Mouse (Mus musculus) urinary bladder, postnatal 36 days (tissue): ENCODE measurements around the gene Tns1.

Experiments used
- DNase-seq, 2 experiments: peaks; one replicate each; pipeline ENCODE4 v3.0.0; 2022; ENCODE audit warnings: low spot score in 2 of 2, mixed read lengths in 1 of 2

The Tns1 gene

DNA sequence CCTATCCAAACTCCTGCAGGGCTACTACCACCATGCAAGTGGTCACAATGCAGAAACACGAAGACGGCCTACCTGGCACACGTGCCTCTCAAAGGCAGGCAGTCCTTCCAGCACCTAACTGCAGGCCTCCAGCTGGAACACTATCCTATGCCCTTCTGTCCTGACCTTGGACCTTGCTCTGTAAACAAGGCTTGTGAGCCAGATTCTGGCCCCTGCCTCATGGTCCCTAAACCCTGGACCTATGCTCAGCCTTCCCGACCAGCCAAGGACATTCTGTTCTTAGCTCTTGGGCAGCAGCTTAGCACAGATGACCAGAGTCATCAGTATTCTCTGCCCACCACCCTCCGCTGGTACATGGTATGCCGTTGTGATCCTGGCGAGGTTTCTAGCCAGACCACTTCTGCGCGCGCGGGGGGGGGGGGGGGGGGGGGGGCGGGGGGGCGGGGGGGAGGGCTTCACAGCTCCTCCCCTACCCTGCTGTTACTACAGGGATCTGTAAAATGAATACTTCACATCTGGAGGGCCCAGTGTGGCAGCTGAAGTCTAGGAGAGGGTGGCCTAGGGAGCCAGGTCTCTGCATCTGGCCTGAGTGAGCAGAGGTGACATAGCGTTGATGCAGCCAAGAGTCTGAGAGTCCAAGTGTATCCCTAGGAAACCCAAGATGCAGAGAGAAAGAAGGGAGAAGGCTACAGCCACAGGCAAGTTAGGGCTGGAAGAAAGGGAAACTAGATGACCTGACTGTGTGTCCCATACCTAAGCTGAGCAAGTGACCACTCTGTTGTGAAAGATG is 109.5 kb downstream of the Tns1 start:
- peak in 1 of 2 experiments; percentile 59 for DNase-seq

DNA sequence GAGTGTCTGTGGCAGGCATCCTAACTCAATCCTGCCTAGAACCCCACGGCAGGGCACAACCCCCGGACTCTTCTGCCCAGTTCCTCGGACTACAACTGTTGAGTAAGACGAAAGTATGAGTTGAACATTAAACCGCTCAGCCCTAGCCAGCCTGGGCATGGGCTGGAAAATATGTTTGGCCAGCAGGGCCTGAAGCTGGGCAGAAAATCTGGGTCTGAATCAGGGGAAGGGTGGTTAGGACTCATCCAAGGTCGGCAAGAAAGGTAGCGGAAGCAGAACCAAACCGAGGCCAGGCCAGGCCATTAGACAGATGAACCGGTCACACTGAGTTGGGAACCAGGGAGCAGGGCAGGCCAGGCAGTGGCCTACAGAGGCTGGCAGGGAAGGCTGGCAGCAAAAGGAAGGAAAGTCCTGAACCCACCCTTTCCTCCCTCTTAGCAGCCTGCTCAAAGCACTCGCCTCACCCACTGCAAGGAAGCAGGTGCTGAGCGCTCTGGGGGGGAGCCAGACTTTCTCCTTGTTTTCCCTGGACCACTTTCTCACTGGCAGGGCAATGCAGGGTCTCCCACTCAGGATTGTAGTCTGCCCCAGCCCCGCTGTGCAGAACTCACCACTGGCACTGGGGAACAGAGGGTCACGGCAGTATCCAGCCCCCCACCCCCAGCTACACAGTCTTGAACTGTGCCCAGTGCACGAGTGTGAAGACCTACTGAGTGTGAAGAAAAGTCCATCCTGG is 110.8 kb downstream of the Tns1 start:
- DNase-seq = no peak

- DNase-seq = no peak
Measured at GRCm38 (mm10) chr1:74012706-74013105, 111.5 kb downstream of the Tns1 start.

DNA sequence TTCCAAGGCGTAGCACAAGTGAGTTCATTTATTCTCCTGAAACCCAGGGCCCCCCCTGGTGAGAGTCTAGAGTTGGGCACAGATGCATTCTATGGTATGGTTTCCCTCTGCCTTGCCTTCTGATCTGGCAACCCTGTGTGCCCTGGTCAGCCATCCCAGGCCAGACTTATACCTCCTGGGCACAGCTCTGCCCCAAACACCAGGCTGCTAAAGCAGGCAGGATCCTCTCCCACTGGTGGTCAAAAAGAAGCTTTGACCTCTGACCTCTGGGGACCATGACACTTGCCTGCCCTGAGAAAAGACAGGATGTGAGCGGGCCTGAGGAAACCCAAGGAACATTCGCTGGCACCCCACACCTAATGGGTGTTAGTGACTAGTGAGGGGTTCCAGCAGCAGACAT is 114.8 kb downstream of the Tns1 start:
- DNase-seq = no peak

GRCm38 (mm10) chr1:74008966-74009365 is 115.3 kb downstream of the Tns1 start:
- DNase-seq = no peak

DNA sequence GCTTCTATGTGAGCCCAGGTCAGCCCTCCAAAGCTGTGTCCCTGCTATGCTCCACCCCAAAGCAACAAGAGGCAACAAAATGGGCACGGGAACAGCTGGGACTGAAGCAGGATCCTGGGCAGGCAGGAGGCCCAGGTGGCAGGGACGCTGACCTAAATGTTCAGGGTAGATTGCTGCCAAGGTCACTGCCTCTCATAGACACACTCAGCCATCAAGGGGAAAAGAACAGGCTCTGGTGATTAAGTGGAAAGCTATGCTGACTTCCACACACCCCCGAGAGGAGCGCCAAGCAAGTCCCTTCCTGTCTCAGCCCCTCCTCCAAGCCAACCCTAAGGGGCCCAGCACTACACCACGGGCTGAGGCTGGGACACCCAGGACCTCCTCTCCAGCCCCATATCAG is 115.8 kb downstream of the Tns1 start:
- DNase-seq = peak in 1 of 2 experiments; percentile 75

DNA sequence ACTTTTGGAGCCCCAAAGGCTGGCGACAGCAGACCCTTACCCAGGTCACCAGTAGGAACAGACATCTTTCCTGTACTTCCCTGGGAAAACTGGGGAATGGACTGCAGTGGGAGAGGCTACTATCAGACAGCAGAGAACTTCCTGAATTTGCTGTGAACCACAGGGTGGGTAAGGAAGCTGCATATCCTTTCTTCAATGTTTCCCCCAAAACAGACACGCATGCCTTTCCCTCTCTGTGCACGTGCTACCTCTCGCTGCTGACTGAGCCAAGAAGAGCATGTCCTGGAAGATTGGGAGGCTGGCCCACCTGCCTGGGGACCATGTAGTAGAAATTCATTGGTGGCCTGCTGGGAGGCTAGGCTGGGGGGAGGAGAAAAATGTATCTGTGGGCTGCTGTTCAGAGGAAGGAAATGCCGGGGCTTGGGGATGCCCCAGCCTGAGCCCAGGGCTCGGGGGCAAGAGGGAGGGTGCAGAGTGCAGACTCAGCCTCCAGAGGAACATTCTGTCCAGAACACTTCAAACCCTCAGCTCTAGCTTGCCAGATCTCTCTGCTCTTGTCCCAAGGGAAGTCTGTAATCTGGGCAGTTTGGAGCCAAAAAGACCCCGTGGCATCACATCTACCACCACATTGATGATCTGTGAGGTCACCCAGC is 116.7 kb downstream of the Tns1 start:
- peak in 1 of 2 experiments; percentile 51 for DNase-seq

- peak in 1 of 2 experiments; percentile 65 for DNase-seq
Measured at GRCm38 (mm10) chr1:74005020-74005419, 119.2 kb downstream of the Tns1 start.

DNA sequence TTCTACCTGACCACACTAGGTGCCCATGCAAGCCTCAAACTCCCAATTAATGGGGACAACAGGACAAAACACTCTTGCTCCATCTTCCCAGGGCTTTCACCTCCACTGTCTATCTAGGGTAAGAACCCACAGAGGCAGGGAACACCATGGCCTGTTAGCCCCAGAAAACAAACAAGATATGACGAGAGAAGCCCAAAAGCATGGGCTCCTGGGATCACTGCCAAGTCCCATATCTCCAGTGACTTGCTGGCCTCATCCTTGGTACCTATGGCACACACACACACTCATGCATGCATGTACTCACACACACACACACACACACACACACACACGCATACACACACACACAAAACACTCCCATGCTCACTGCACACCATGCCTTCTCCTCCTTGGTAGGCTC is 120.5 kb downstream of the Tns1 start:
- DNase-seq = no peak

DNA sequence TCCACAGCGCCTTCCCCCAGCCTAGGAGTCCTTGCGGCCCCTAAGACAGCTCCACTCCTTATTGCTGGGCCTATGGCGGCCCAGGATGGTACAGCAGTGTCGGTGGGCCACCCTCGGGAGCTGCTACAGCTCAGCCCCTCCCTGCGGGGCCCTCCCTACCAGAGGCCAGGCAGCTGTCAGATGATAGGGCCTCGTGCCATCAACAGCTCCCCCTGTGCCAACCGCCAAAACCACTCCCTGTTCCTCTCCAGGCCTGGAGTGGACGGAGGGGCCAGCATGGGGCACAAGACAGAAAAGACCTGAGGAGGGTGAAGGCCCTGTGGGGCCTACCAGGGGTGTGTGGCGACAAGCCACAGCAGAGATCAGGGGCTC is 122.8 kb downstream of the Tns1 start:
- peak in 1 of 2 experiments; percentile 47 for DNase-seq

DNA sequence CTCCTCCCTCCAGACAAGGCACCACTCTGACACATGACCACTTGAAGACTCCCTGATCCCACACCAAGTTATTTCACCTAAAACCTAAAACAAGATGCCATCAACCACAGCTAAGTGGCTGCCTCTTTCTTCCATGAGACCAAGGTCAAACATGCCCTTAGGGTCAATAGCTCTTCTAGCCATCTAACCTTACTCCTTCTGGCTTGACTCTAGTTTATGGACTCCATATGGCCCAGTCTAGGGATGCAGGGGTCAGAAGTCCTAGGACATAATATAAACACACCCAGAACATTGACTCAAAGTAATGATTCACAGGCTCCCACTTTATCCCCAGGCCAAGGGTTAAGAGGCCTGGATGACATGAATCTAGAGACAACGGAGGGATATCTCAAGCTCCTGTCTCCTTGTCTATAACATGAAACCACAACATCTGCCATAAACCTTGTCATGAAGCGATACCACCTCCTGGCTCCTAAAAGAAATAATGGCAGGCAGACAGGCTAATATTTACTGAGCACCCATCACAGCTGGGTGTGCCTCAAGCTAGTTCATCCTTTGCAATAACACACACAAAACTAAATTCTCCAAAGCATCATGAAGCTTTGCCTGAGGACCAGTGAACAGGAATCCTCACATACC is 123.3 kb downstream of the Tns1 start:
- no peak for DNase-seq

- no peak for DNase-seq
Measured at GRCm38 (mm10) chr1:74000191-74000651, 124.0 kb downstream of the Tns1 start.

GRCm38 (mm10) chr1:73999533-73999932 is 124.7 kb downstream of the Tns1 start:
- no peak for DNase-seq

DNA sequence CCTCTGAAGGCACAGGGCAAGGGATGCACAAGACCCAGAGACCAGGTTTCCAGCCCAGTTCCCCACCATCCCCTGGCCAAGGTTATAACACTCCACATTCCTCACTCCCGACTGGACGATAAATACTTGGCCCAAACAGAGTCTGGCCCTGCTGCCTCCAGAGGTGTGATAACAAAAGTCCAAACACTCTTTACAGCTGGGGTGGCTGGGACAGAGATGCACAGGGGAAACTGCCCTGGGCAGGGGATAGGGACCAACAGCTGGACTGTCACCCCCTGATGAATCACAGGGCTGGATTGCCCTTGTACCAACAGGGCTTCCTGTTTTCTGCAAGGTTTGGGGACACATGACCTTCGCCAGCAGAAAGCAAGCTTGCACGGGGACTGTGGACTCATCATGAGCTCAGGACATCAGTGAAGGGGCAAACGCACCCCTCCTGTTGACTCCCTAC is 125.3 kb downstream of the Tns1 start:
- DNase-seq = no peak

DNA sequence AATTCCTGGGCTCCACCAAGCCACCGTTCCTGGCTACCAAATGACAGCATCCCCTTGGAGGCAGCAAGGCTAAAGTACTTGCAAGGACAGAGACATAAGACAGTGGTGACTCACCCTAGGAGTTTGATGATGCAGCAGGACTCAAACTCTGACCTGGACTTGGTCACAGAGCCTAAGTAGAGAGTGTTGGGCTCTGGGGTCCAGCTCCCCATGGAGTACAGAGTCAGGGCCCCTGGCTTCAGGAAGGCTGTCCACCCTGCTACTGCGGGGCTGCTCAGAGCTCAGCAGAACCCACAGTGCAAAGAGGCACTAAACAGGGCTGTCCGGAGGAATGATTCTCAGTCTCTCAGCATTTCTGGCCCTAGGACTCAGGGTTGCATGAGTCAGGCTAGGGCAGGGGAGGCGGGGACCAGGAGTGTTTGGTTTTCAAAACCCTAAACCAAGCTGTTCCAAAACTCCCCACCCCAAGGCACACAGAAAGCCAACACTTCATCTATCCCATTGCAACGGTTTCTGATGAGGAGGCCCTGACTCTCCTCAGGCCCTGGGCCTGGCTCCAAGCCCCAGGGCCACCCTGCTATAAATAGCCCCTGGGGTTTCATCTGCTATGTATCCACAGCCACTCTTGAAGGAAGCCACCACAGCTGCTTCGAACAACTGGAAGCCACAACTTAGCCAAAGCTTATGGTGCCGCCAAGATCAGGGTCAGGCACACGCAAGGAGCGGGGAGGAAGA is 126.0 kb downstream of the Tns1 start:
- DNase-seq = peak in 1 of 2 experiments; percentile 70

DNA sequence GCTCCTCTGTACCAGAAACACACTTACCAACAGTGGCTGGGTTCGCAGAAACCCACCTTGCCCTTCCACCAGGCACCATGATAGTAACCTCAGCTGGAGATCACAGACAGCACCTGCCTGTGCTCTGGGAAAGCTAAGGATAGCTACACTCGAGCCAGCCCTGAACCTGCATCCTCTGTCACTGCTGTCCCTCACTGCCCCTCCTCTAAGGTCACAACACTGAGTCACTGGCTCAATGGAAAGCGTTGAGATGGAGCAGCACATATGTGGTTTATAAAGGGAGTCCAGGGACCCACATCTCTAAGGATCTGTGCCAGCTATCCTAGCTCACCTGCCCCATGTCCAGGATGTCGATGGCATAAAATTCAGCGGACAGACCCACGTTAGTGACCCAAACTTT is 126.9 kb downstream of the Tns1 start:
- no peak for DNase-seq

GRCm38 (mm10) chr1:73996650-73997049 is 127.6 kb downstream of the Tns1 start:
- no peak for DNase-seq

GRCm38 (mm10) chr1:73996209-73996608 is 128.0 kb downstream of the Tns1 start:
- DNase-seq = peak in 1 of 2 experiments; percentile 74

DNA sequence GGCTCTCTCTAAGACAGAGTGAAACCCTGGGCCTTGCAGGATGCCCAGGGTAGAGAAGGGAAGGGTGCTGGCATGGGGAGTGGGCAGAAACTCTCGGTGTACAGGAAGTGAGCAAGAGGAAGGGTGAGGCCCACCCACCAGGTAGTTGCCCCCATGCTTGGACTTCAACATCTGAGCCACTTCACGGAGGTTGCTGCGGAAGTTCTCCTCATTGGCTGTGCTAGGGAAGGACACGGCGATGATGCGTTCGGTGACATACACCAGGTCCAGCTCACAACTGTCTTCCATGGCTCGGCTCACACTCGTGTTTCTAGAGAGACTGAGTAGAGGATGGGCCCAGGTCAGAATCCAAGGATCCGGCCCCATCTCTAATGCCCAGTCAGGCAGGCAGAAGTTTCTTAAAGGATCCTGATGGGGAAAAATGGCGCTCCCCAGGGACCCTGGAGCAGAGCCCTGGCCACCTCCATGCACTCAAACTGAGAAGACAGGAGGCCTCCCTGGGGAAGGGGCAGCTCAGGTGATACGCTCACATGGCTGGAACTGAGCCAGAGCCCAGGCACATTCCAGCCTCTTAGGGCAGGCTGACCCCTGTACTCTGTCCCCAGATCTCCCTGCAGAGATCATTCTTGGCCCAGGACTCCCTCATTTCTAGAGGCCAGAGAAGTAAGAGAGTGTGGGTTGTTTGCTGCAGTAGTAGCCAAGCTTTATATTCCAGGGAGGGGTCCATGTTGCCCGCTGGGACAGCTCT is 129.0 kb downstream of the Tns1 start:
- no peak for DNase-seq

DNA sequence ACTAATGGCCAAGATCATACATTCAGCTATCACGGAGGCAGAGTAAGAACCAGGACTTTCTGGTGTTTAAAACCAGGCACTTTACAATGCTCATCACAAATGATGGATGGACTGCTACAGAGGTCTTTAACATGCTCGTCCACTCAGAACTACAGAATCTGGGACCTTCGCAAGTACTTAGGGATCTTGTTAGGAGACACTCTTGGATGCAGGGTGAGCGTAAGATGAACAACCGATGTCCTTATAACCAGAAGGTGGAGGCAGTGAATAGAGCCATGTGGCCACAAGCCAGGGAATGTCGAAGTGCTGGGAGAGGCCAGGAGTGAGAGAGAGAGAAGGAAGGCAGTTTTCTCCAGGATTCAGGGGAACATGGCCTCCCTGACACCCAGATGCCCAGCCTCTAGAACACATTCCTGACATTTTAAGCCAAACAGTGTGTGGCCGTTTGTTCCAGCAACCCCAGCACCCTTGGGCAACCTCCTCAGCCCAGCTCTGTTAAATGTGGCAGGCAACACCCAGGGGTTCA is 130.3 kb downstream of the Tns1 start:
- DNase-seq = peak in 1 of 2 experiments; percentile 60
